Mouse (Mus musculus): ENCODE results near the gene Esp8. TPM values are rescaled to one million over a fixed set of nuclear protein-coding genes. Genes with fewer than 3 reads are reported as not detected.

Gene Esp8
- not detected in 2 replicates for polyA plus RNA-seq (2012; rRNA removed)

DNA sequence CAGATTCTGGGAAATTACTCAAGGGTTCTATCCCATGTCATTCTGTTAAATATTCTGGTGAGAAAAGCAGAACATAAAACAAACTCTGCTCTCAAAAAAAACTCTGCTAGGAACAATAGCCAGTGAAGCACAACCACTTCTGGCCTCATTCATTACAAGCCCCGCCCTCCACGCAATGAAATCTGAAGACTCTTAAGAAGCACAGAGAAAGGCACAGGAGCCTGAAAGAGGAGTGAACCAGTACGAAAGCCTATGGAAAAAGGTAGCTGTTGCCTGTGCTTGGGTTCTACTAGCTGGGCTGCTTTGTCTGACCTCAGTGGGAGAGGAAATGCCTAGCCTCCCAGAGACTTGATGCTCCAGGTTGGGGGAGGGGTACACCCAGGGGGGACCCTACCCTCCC lies at the start of gene Esp8:
Gene Esp8, plus strand, starts transcription at position 205 of the 400 bp plus-strand sequence.

DNA sequence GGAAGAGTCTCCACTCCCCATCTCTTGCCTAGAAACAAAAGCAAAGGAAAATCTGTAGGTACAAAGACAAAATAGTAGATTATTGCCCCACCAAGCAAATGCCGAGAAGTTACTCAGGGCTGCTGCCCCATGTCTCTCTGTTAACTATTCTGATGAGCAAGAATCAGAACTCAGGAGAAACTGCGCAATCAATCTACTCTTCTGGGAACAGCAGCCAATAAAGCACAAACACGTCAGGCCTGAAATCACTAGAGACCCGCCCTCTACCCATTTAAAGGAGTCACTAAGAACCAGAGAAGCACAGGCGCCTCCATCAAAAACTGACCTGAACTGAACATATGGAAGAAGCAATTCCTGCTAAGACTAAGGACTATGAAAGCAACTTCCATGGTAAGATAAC lies 41.4 kb downstream of the Esp8 start, which contains the start of gene Esp6:
Gene Esp6, plus strand, starts transcription at position 301 of the 400 bp plus-strand sequence.

Other genes with a start within 250 kb of the Esp8 start
- gene Crisp1, start 200.8 kb upstream of the Esp8 start, polyA plus RNA-seq (2012; rRNA removed): not detected in 2 replicates
- gene Esp6, start 41.5 kb downstream of the Esp8 start, polyA plus RNA-seq (2012; rRNA removed): not detected in 2 replicates
- not detected in 2 replicates for gene Esp4, start 78.6 kb downstream of the Esp8 start, polyA plus RNA-seq (2012; rRNA removed)
- gene Esp3, start 112.1 kb downstream of the Esp8 start, polyA plus RNA-seq (2012; rRNA removed): not detected in 2 replicates
- not detected in 2 replicates for gene Esp1, start 207.1 kb downstream of the Esp8 start, polyA plus RNA-seq (2012; rRNA removed)

All from colon, adult 2 months (tissue).